7 mouse cellular contexts compared by ENCODE assay signal in the genomic region with DNA sequence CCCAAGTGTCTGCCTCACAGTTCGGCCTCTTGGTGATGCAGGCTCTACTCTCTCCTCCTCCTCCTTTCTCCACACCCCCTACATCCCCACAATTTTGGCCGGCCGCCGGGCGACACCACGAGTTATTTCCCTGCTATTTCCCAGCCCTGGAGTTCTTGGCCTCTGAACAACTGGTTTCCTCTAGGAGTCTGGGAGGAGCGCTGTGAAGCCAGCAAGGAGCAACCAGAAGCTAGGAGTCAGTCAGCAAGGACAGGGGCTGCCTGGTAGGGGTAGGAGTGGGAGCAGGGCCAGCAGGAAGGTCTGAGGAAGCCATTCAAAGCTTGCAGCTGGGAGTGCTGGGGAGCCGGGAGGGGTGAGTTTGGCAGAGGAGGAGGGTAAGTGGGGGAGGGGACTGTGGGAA. TPM values are rescaled to one million over a fixed set of nuclear protein-coding genes. Genes with fewer than 3 reads are reported as not detected.
DNase-seq lines count a peak whose midpoint lies in the region; ATAC-seq and TF ChIP-seq lines count a peak whose summit lies in the region.

C1qtnf5 (plus strand) TSS at position 136 of the 400 bp plus-strand sequence.

- intact Hi-C loops in heart, postnatal 14 days (cut with DNase I): loop anchor here (5.0 kb wide), 2 partner anchors 40 to 125 kb away; partner anchors contain the start of gene Usp2

- H3K4me3 ChIP-seq in forebrain, postnatal 0 days (ENCODE audit: low read depth, low read length): no peak within 1 kb of the TSS
- no peak within 1 kb of the TSS for H3K4me3 ChIP-seq in liver, postnatal 0 days (ENCODE audit: low read depth, low read length)

- TF ChIP-seq EP300 in liver, postnatal 0 days (IDR thresholded peaks at IDR 0.05; ENCODE audit: low read depth): no peak

- TF ChIP-seq CTCF in forebrain, postnatal 0 days (IDR thresholded peaks at IDR 0.05; ENCODE audit: low read depth): no peak
- TF ChIP-seq CTCF in liver, postnatal 0 days (IDR thresholded peaks at IDR 0.05; ENCODE audit: low read depth): no peak

- no peaks in the 10 kb centered on the region for H3K9me3 ChIP-seq in forebrain, postnatal 0 days (ENCODE audit: low read length)
- H3K9me3 ChIP-seq in liver, postnatal 0 days (ENCODE audit: low read length): no peaks in the 10 kb centered on the region

- ATAC-seq in forebrain, postnatal 0 days: peak; percentile 86
- no peak for ATAC-seq in liver, postnatal 0 days

- peaks cover 34% of the 10 kb centered on the region; the same call in 1 of the 2 replicates for H3K4me1 ChIP-seq in forebrain, postnatal 0 days (ENCODE audit: insufficient read depth)
- H3K4me1 ChIP-seq in liver, postnatal 0 days (ENCODE audit: insufficient read depth): peaks cover 20% of the 10 kb centered on the region

- 17% methylated on average over 8 of the region's 8 CpGs for whole genome bisulfite sequencing in forebrain, postnatal 0 days
- WGBS in liver, postnatal 0 days (ENCODE audit: insufficient replicate concordance): 76% methylated on average over 8 of the region's 8 CpGs

- H3K36me3 ChIP-seq in forebrain, postnatal 0 days (ENCODE audit: insufficient read depth): no peaks in the 10 kb centered on the region
- H3K36me3 ChIP-seq in liver, postnatal 0 days (replicated peaks; ENCODE audit: insufficient read depth, low read length): peaks cover 14% of the 10 kb centered on the region

- peak; percentile 65 for DNase-seq in cerebellum, adult 8-10 months
- DNase-seq in forebrain, postnatal 0 days: peak; percentile 75
- DNase-seq in heart, postnatal 14 days: peak; percentile 91
- DNase-seq in kidney, postnatal 36 days: peak; percentile 87
- peak; percentile 47 for DNase-seq in liver, postnatal 0 days
- DNase-seq in ovary, postnatal 36 days (ENCODE audit: low spot score): peak; percentile 79
- no peak for DNase-seq in B cell, adult 2 months

- H3K4me2 ChIP-seq in forebrain, postnatal 0 days (ENCODE audit: low read depth): peak within 1 kb of the TSS; percentile 37
- no peak within 1 kb of the TSS for H3K4me2 ChIP-seq in liver, postnatal 0 days (ENCODE audit: low read depth, low read length)

- H3K27ac ChIP-seq in forebrain, postnatal 0 days (ENCODE audit: low read depth, low read length): peak within 1 kb of the TSS; percentile 69
- H3K27ac ChIP-seq in liver, postnatal 0 days (ENCODE audit: low read depth): peak within 1 kb of the TSS; percentile 18; the same call in 1 of the 2 replicates

- H3K9ac ChIP-seq in forebrain, postnatal 0 days: peak within 1 kb of the TSS; percentile 31; the same call in 1 of the 2 replicates
- peak within 1 kb of the TSS; percentile 21; the same call in 1 of the 2 replicates for H3K9ac ChIP-seq in liver, postnatal 0 days (replicated peaks)

- H3K27me3 ChIP-seq in forebrain, postnatal 0 days (ENCODE audit: insufficient read depth, low read length): no peaks in the 10 kb centered on the region
- H3K27me3 ChIP-seq in liver, postnatal 0 days (ENCODE audit: insufficient read depth, low read length): no peaks in the 10 kb centered on the region

RNA-seq across cellular contexts. Expression of gene C1qtnf5, which starts in this region (rescaled TPM):
- 17.3 and 18.4 TPM in 2 replicates for total RNA-seq in forebrain, postnatal 0 days (2014; rRNA removed)
- polyA plus RNA-seq in forebrain, postnatal 0 days (2015; fragmentation: Nextera tagmentation; extraction: Ambion mirVana): 8.7 and 9.3 TPM in 2 replicates
- 10 to 100 TPM; 15.2 to 19.5 TPM for total RNA-seq in heart, postnatal 14 days (2021)
- polyA plus RNA-seq in liver, postnatal 0 days (2015; fragmentation: Nextera tagmentation; extraction: Ambion mirVana): 1.0 and 1.3 TPM in 2 replicates

Comparison
In these comparisons a context has a peak if more than half of its experiments do, and no peak if none do; other contexts are left out.
1. DNase-seq: peak in cerebellum, adult 8-10 months (single experiment), forebrain, postnatal 0 days (single experiment), heart, postnatal 14 days (2 of 2), kidney, postnatal 36 days (2 of 2), liver, postnatal 0 days (single experiment) and ovary, postnatal 36 days (single experiment); none in B cell, adult 2 months (0 of 2).